Mouse (Mus musculus) frontal cortex, postnatal 25 days (tissue): ENCODE measurements at regions not wholly inside any gene's neighbourhood (a gene's known extent, or its start where the extent isn't known, plus 50 kb on each side); places are given as distances from the start of the nearest gene placed in this dataset.

ENCODE experiments used
- DNase-seq, 2 experiments: peaks; one replicate each; pipeline ENCODE4 v3.0.0; 2022; ENCODE audit warnings: low spot score in 2 of 2

DNA sequence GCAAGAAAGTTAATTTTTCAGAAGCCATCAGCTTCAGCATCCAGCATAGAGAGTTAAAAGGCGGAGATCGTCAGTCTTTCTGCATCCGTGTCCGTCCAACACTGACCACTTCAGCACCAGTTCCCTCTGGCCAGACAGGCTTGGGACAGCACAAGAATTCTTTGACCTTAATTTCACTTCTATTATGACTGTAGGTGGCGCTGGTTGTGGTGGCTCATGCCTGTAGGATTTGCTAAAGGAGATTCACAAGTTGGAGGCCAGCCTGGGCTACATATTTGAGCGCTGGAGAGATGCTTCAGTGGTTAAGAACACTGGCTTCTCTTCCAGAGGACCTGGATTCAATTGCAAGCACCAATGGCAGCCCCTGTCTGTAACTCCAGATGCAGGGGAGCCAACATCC lies 66.0 kb downstream of the Amer2 start:
- no peak for DNase-seq

DNA sequence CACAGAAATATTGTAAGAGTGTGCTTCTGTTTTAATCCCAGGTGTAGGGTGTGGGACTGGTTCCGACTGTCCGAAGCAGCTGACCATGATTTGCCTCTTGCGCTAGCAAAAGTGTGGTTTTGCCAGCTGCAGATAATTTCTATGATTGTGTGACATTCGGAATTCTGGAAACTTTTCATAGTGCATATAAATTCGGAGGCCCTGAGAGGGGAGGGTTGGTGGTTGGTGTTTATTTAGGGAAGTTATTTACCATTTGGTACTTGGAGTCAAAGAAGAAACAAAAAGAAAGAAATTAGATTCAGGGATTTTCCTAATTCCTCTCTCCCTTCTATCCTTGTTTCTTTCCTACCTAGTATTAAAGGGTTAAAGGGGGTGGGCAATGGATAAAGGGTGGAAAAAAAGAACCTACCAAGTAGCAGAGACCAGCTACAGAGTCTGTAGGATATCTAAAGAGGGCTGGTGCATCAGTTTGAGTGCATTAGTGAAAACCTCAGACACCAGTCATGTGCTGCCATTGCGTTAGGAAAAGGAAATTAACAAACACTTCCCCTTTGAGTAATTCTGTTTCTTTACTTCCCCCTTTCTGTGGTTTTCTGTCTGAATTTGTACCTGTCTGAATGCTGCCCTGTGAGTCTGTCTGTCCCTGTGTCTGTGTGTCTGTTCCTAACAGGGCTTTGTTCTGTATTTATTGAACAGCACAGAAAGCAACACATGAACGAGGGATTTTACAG lies 70.9 kb downstream of the Amer2 start:
- no peak for DNase-seq

DNA sequence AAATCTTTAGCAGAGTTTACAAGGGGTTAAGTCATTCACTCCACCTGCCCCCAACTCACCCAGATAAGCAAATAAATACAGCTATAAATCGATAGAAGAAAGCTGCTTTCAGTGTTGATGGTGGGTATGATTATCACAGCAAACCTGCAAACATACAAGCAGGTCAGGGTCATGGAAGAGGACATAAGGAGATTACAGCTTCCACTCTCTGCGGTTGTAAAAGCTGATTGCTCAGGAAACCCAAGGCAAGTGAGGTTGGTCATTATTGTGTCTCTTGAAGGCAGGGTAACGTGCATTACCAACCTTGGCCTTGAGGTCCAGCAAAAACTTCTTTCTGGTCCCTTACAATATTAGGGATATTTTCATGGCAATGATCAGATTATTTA lies 71.5 kb downstream of the Amer2 start:
- DNase-seq: no peak

DNA sequence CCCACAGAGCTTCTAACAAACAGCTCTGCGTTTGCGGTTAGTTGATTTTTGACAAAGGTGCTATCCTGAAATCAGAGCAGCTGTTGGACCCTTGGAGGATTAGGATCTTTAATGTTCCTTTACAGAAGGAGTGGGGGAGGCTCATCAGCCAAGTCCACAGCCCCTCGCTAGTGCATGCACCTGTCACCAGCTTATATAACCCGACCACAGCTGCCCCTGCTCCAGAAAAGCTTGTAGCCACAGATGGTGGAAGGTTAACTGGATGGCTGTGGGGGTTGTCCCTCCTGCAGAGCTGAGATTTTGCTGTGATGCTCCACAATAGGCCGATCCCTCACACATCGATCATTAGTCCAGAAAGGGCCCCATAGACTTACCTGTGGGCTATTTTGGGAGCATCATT lies 73.0 kb downstream of the Amer2 start:
- DNase-seq: no peak

DNA sequence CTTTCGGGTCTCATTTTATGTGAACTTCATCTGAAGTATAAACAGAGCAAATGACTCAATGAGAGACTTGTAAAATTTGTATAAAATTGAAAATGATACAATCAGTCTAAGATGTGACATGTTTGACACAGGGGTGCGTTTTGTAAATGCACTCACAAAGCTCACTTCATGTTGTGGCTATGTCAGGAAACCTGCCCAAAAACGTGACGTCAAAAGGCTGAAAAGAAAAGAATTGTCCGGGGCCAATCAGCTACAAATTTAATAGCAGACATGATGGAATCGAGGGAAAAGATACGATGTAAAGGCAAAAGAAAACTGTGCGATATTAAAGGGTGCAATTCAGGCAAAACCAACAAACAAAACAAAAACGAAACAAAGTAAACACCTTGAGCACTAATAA lies 78.2 kb downstream of the Amer2 start:
- no peak for DNase-seq

DNA sequence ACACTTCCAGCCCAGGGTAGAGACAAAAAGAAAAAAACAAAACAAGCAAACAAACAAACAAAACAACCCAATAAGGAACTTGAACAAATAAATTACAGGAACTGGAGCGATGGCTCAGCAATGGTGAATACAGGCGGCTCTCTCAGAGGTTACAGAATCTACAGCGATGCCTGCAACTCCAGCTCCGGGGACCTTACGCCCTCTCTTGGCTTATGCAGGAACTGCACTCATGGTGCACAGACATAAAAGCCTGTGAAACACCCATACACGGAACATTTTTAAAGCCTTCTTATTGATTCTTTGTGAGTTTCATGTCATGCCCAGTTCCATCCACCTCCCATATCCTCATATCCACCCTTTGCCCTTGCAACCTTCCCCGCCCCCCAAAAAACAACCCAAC lies 78.6 kb downstream of the Amer2 start:
- DNase-seq: no peak

DNA sequence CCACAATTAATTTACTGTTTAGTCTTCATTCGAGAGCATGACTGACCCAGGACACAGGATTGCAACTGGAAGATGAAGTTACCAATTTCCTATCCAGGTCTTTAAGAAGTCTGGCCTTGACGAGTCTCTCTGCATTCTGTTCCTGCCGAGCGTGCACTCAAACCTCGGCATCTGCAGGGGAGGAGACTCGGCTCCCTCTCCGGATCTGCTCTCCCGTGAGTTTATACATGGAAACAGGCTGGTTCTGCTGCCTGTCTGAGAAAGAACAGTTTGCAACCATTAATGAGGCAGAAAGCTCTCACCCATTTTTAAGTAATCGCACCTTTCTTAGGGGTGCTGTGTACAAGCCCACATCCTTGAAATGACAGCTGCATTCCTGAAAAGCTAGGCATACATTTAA lies 83.7 kb downstream of the Amer2 start:
- no peak for DNase-seq

DNA sequence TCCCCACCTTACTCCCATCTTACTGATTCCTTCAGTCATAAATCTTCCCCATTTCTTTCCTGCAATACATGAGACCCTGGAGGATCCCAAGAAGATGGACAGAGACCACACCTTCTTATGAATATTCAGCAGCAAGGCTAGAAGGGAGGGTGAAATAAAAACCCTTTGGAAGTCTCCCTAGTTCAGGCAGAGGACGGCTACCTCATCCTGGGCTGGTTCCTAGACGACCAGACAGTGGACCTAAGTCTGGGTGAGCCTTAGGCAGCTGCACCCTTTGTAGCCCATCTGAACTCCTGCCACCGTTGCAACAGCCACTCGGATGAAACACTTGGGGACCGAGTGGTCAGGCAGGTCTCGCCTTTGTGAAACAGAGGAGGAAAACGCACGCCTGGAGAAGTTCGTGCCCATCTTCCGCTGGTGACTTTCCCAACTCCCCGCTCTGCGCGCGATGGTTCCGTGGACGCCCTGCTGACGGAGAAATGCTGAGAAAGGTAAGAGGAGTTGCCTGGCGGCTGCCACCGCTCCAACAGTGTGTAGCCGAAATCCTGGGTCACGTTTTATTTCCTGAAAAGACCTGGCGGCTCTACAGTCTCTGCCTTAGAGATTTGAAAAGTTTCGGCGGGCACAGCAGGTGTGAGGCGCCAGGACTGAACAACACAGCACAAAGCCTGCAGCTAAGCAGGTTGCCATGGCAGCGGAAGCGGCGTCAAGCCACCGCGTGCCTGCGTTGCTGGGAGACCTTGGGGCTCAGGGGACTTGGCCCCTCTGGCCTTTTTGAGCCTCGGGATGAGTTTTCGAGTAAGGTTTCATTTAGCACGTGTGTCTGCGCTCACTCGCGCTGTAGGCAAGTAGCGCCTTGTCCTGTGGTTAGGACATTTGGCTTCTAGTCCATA lies 112.2 kb downstream of the Amer2 start:
- DNase-seq: peak; percentile 7 to 11

DNA sequence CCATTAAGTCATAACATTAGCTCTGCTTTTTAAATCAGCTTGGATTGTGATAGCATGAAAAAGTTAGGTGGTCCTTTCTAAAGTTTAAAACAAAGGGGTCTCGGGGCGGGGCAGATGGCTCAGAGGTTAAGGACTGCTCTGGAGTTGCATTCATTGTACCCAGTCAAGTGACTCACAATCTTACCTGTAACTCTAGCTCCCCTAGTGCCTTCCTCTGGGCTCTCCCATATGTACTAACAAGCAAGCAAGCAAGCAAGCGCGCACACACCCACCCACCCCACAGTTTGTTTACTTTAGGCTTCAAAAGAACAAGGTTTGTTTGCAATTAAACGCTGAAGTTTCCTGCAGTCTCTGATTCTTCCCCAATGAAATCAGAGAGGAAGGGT lies 112.8 kb downstream of the Amer2 start:
- no peak for DNase-seq

DNA sequence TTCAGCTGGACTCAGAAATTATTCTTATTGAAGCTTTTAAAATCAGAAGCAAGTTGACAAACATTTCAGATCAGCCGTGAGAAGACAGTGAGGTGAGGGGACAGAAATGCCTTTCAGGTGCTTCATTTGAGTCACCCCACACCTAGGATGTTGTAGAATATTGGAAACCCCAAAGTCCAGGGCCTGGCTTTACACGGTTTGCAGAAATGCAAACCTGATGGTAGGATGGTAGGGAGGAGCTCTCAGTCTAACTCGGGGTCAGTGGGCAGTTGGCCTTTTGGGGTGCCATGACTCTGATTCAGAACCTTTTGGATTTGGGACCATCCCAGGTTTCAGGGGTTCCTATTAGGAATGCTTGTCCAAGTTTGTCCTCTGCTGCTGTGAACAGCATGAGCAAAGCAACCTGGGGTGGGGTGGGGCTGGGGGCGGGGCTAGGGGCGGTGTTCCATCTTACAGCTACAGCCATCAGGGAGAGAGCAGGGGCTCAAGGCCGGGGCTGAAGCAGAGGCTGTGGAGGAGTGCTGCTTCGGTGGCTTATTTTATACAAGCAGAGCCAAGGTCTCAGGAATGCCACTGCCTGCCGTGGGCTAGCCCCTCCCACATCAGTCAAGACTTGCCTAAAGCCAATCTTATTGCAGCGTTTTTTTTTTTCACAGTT lies 113.3 kb downstream of the Amer2 start:
- no peak for DNase-seq

DNA sequence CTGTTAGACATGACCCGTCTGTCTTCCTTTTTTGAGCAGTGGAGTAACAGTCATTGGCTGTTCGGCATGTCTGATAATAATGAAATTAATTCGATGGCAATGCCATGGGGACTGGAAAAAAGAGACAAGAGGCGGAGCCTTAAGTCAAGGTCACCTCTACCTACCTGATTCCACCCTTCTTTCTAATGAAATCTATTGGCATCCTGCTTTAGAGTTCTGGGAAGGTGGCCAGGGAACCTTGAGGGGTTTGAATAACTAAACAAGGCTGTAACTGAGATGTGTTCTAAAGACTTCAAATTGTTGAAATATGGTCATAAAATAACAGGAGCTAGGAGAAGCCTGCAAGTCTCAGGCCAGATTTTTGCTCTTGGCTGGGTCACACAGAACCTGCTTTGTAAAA lies 116.1 kb downstream of the Amer2 start:
- no peak for DNase-seq

DNA sequence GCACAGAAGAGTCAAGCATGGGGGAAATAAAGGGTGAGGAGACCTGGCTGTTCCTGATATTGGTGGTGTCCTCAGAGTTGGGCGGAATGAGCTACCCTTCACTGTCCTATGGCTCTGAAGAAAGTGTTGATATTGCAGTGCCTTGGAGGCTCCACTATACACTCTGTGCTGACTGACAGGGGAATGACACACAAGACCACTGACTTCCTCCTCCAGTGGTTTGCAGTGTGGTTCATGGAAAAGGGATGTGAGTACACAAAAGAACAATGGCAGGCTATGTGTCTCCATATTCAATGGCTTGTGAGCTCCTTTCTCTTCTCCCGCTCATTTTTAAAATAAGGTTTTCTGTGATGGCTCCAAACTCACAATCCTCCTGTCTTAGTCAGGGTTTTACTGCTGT lies 117.8 kb downstream of the Amer2 start:
- DNase-seq: no peak

DNA sequence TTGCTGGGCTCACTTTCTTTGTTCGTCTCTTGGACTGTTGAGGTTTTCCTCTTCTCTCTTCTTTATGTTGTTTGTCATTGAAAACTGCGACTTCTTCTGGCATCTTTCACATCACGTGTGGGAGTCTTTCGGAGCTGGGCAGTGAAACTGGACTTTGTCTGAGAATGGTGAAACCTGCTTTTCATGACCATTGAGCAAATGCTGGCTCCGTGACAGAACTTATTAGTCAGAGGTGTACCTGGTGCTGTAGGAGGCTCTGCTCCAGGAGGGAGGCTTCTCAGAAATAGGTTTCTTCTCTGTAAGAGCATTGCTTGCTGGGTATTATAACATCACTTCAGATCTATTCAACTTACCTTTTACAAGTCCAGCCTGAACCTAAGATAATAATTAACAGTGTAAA lies 122.4 kb downstream of the Amer2 start:
- DNase-seq: no peak

DNA sequence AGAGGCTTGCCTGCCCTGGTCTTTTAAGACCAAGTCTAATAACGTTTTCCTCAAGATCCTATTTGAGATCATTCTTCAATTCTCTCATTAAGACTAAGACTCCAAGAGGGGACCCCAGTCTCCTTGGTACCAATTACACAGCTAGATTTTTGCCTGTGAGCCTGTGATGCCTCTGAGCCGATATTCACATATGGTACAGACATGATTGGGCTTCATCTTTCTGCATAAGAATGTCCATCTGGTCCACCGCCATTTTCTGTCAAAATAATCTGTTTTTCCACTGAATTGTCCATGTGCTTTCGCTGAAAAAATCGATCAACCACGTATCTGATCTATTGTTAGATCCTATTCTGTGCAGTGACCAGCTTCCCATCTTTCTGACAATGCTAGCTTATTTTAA lies 129.5 kb downstream of the Amer2 start:
- DNase-seq: no peak

DNA sequence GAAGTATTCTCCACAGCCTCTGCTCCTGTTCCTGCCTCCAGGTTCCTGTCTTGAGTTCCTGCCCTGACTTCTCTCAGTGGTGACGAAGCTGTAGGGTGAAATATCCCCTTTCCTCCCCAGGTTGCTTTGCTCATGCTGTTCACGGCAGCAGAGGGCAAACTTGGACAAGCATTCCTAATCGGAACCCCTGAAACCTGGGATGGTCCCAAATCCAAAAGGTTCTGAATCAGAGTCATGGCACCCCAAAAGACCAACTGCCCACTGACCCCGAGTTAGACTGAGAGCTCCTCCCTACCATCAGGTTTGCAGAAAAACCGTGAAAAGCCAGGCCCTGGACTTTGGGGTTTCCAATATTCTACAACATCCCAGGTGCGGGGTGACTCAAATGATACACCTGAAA lies 128.7 kb upstream of the Spata13 start:
- no peak for DNase-seq

DNA sequence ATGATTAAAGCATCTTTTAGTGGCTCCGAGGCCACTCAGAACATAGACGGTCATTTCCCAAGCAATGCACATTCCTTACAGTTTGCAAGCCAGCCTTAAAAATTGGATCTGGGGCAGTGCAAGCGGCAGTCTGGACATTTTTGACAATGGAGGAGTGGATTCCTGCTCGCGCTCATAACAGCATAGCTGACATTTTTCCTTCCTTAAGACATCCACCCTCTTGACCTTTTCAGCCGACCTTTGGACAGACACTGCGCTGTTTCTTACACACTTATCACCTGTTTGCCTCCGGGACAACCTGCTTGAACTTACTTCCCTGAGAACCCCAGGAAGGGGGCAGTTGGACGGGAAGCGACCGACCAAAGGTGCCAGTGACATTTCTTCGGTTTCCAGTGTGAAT lies 127.5 kb upstream of the Spata13 start:
- no peak for DNase-seq

DNA sequence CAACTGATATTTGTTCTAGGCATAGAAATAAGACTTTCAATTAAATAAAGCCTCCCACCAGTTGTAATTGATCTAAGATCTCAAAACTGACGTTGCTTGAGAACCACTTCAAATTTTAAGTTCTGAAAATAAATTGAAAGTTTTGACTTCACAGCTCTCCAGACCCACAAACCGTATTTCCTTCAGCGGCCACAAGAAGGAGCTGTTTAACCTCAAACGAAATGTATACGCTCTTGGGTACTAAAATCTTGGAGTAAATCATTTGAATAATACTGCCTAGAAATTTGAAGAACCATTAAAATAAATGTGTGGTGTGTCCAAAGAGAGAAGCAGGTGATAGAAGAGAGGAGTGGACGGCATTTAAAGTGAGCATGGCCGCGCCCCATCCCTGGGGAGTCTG lies 120.2 kb upstream of the Spata13 start:
- peak in 1 of 2 experiments; percentile 32 for DNase-seq

DNA sequence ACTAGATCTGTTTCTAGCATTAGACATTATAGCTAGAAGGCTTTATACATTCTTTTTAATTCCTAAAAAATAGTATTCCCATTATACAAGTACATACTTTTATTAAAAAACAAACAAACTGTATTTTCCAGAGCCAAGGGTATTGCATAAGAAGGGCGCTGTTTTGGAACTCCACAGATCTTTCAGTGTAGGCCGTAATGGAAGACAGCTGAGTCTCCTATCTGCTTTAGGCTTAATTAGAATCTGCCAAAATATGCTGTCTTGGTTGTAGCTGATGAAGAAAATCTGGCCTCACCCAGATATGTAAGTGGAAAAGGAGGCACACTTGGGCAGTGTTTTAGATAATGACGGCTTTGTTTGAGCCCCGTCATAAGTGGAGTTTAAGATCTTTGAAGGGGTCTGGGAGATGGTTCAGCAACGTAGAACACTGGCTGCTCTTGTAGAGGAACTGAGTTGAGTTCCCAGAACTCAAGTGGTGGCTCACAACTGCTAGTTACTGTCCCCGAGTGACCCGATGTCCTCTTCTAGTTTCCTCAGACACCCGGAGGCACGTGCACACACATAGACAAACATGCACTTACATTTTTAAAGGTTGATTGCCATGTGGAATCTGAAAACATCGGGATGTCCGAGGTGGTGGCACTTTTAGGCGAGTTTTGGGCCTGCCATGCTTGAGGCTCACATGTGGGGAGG lies 118.6 kb upstream of the Spata13 start:
- no peak for DNase-seq

DNA sequence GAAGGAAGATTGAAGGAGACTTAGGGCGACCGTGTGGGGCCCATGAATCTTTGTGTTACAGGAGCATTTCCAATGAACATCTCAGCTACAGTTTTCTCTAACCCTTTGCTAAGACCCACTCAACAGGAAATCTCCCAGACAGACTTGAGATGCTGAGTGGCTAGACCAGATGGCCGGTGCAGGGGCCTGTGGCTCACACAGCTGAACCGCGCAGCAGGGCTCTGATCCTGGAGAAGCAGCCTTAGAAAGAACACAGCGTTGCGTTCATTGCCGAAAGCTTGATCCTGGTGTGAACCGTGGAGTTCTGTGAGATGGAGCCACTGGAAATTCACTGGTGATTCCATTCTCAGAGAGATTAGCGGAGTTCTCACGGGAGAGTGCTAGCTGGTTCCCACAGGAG lies 115.9 kb upstream of the Spata13 start:
- no peak for DNase-seq

DNA sequence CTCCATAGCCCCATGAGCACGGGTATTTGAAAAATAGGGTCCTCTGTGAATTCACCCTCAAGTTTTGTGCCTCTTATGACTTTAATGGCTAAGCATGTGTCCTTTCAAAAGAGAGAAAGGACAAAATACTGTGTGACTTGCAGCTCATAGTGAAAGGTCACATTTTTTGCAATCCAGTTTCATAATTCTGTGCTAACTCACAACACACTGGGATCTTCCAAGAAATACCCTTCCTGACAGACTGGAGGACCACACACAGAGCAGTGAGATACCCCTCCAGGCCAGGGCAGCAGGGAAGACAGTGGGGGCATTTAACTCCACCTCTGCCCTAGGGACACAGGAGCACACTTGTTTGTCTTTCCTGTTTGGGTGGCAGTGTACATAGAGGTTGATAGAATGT lies 110.8 kb upstream of the Spata13 start:
- DNase-seq: no peak

DNA sequence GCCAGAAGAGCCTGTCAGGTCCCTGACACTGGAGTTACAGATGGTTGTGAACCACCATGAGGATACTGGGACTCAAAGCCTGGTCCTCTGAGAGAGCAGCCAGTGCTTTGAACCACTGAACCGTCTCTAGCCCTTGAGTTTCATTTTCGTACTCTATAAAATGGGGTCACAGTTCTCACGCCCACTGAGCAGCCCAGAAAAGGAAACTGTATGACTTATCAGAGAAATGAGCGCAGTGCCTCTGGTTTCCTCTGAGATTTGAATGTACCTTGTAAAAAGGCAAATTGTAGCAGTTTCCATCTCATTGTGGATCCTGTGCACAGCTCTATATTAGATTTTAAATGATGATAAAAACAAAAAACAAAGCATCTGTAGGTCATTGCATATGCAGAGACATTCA lies 108.9 kb upstream of the Spata13 start:
- DNase-seq: no peak

DNA sequence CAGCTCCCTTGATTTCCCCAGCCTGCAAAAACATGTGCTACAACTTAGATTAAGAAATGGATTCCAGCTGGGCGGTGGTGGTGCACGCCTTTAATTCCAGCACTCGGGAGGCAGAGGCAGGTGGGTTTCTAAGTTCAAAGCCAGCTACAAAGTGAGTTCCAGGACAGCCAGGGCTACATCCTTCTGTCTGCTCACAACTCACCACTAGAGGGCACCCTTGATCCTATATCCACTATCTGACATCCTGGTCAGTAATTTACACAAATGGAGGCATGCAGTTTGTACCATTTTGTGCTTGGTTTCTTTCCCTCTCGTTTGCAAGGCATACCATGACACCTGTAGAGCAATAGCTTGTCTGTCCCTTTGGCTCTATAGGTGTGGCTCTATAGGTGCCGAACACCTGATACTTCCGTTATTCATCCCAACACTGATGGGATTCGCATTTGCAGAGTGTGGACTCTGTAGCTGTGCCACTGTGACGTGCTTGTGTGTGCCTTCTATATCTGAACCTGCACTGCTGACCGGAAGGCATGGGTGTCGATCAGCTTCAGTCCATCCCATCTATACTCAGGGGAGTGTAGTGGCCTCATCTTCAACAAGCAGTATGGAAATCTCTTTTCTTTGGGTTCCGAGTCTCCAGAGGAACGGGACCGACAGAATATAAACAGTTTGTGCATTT lies 108.4 kb upstream of the Spata13 start:
- peak; percentile 39 to 71 for DNase-seq
